Mouse (Mus musculus): ENCODE results near the gene Catspere2.
"Not testable (repeated sequence)": the region's sequence is repeated elsewhere in the genome, so short reads cannot be mapped to it uniquely, and the experiment has no call there.

The Catspere2 gene

DNA sequence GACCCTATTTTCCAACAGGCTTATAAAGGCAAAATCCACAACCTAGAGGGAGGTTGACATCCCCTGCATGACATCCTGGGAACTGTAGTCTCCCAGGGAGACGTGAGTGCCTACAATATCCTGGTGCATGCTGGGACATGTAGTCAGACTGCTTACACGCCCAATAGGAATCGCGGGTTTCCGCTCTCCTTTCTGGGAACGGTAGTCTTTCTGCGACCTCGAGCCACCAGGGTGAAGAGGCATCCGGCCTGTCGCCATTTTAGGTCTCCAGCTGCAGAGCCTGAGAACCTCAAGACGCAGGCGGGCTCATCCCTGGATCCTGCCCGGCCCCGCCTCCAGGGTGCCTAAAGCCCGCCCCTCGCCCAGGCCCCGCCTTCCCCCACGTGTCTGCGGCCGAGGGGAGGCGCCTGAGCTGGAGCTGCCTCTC is at the start of gene Catspere2:
Gene Catspere2 (plus strand): TSS at position 400 of the 427 bp plus-strand sequence.
- peak; percentile 100 for DNase-seq

DNA sequence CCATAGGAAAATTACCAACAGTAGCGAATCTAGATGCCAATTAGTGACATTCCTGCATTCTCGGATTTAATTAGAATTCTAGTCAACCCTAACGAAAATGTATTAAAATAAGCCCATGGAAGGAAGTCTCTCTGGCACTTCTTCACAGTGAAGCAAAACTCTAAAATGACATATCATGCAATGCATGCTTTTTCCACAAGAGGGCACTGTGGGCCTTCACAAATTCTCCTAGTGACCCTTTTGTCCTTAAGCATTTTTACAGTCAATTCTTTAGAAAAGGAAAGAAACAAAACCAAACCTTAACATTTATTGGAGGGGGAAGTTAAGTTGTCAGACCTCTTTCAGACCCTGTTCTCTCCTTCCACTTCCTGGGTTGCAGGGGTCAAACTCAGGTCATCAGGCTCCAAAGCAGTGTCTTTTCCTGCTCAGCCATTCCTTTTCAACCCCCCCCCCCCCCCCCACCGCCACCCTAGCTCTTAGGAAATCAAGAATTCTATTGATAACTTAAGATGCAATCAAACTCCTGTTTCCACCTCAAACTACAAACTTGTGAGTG is 42.7 kb upstream of the Catspere2 start:
- not testable (repeated sequence) for DNase-seq

DNA sequence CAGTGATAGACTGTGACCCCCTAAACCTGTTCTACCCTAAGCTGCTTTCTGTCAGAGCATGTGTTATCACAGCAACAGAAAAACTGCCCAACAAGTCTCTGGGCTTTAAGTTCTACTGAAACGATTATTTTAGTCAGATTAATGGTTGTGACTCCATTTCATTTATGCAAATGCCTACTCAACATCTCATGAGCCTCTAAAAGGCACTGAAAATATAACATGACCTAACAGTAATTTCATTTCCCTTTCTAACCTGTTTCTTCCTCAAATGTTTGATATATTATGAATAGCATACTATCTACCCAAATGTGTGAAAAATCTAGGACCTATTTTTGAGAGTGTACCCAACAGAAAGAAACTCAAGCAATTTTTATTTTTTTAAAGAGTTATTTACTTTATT is 1.9 kb upstream of the Catspere2 start:
- DNase-seq, result no peak

DNA sequence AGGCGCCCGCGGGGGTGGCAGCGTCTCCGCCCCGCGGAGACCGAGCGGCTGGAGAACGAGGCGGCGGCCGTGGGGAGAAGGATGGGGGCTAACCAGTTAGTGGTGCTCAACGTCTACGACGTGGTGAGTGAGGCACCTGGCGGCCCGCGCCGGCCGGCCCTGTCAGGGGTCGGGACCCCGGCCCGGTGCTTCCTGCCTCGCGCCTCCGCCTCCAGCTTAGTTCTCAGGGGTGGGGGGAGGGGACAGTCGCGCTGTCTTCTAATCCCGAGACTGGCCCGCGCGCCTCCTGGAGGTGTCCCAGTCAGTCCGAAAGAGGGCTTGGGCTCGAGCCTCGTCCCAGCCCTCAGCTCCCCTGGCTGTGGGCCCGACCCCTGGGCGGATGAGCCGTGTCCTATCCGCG is 359 bp downstream of the Catspere2 start:
- DNase-seq, result not testable (repeated sequence)

DNA sequence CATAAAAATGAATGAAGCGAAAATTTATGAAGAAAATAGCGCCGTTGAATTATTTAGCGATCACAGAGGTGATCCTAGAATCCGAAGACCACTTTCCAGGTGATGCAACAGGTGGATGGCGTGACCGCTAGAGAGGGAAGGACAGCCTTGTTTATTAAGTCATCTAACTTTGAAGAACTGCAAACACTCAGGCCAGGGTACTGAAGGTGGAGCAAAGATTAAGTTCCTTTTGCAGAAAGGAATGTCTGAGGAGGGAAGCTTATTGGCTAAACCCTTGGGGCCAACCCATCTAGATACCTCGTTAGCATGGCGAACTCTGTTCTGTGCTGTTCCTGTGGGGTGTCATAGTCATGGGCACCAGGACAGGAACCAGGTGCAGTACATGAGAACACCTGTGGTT is 983 bp downstream of the Catspere2 start:
- DNase-seq, result no peak

DNA sequence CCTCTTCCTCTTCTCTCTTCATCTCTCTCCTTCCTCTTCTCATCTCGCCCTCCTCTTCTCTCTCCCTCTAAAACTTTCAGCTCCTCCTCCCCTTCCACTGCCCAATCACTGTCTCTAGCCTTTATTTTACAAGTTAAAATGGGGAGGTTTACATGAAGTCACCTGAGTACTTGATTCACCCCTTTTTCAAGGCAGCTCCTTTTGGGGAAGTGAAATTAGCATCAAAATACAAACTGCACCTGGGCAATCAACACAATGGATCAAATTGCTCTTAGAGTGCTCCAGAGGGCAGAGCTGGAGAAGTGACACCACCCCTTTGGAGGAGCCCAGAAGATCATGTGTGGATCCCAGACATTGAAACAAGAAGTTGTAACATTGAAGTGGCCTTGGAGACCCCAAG is 4.3 kb downstream of the Catspere2 start:
- not testable (repeated sequence) for DNase-seq

DNA sequence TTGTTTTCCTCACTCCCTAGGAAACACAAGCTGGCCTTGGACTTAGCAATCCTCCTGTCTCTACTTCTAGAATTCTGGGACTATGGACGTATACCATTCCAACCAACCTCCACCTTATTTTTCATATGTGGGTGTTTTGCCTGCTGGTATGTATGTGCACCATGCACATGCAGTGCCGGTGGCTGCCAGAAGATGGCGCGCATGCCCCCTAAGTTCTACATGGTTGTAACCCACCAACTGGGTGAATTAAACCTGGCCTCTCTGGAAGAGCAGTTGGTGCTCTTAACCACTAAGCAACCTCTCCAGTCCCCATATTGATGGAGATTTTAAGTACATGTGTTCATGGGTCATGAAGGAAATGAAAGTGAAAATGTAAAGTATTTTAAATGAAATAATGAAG is 89.6 kb downstream of the Catspere2 start:
- DNase-seq, result peak; percentile 30

DNA sequence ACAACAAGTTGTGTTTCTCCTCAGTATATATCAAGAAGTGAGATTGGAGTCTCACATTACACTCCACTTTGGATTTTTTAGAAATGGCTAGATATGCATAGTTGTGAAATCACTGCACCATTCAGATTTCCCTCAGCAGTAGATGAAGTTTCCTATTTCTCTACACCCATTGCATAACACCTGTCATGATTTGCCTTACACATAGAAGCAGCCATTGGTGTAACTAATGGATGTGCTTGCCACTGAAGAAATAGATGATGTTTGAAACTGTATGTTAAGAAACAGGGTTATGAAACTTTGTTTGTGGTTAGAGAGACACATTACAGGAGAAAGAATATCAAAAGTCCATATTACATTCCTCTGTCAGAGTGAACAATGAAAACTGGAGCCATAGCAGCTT is 114.6 kb downstream of the Catspere2 start:
- not testable (repeated sequence) for DNase-seq

DNA sequence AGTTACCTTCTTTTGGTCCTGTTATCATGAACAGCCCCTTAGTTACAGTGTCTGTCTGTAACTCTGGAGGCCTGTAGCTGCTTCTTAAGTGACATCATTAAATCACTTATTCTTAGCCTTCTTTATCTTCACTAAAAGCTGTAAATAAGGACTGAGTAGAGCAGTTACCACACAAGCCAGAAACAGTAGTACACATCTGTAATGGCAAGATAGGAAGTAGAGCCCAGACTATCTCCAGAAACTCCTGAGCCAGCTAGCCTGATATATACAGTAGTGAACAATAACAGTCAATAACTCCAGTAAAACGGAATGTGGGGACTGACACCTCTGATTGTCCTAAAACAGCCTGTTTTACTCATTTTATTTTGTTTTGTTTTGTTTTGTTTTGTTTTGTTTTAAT is 125.3 kb downstream of the Catspere2 start:
- not testable (repeated sequence) for DNase-seq

DNA sequence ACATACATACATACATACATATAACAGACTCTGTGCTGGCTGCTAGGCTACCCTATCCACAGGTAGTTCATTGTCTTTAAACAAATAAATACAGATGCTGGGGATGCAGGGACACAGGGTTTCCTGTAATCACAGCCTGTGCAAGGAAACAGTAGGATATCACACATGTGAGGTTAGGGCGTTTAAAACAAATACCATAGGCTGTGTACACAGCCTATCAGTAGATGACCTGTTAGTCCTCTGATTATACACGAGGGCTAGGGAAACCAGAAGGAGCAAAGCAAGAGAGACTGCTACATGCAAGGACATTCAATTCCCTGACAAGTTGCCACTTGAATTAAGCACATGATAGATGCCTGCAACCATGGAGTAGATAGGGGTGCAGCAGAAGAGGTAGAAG is 139.0 kb downstream of the Catspere2 start:
- not testable (repeated sequence) for DNase-seq

DNA sequence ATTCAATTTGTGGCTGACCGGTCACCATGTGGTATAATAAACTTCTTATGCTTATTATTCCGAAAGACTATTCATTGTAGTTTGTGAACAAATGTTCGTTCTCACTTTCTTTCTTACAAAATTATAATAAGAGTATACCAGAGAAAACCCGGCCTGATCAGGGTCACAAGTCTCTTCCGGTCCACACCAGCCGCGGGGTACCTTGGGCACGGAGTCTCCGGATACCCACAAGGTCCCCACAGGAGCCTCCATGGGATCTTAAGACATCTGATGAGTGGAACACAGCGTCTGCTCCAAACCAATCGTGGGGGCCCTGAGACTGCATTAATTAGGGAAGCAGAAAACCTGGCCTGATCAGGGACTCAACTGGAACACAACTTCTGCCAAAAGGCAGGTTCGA is 151.1 kb downstream of the Catspere2 start:
- DNase-seq, result no peak

DNA sequence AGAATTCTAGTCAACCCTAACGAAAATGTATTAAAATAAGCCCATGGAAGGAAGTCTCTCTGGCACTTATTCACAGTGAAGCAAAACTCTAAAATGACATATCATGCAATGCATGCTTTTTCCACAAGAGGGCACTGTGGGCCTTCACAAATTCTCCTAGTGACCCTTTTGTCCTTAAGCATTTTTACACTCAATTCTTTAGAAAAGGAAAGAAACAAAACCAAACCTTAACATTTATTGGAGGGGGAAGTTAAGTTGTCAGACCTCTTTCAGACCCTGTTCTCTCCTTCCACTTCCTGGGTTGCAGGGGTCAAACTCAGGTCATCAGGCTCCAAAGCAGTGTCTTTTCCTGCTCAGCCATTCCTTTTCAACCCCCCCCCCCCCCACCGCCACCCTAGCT is 163.3 kb downstream of the Catspere2 start:
- peak; percentile 37 for DNase-seq

DNA sequence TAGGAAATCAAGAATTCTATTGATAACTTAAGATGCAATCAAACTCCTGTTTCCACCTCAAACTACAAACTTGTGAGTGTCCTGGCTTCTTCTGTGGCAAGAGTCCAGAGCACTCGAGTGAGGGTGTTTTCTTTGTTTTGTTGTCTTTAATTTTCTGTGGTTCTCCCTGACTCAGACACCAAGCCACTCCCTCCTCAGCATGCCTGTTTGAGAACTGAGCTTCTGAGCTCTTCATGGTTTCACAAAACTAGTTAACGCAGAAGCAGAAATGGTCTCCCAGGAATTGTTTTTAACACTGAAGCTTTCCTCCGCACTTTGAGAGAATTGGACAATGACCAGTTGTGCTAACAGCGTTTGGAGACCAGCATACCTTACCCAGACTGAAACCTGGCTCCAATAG is 163.7 kb downstream of the Catspere2 start:
- DNase-seq, result not testable (repeated sequence)

DNA sequence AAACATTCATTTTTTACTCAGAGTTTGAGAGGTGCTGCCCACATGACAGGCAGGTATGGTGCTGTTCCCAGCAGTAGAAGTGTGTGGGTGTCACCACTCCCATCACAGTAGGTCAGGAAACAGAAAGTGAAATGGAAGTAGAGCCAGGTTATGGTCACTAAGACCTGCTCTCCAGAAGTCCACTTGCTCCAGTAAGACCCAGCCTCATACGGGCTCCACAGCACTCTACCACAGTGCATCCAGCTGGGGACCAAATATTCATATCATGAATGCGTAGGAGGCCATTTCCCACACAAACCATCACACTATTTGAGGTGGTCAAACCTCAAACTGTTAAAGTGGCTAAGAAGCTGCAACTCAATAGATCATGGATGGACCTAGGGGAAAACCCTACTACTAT is 199.0 kb downstream of the Catspere2 start:
- DNase-seq, result no peak

DNA sequence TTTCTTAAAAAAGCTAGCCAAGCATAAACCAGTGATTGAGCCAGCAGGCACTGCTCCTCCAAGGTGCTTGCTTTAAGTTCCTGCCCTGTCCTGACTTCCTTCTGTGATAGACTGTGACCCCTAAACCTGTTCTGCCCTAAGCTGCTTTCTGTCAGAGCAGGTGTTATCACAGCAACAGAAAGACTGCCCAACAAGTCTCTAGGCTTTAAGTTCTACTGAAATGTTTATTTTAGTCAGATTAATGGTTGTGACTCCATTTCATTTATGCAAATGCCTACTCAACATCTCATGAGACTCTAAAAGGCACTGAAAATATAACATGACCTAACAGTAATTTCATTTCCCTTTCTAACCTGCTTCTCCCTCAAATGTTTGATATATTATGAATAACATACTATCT is 202.4 kb downstream of the Catspere2 start:
- DNase-seq, result no peak

DNA sequence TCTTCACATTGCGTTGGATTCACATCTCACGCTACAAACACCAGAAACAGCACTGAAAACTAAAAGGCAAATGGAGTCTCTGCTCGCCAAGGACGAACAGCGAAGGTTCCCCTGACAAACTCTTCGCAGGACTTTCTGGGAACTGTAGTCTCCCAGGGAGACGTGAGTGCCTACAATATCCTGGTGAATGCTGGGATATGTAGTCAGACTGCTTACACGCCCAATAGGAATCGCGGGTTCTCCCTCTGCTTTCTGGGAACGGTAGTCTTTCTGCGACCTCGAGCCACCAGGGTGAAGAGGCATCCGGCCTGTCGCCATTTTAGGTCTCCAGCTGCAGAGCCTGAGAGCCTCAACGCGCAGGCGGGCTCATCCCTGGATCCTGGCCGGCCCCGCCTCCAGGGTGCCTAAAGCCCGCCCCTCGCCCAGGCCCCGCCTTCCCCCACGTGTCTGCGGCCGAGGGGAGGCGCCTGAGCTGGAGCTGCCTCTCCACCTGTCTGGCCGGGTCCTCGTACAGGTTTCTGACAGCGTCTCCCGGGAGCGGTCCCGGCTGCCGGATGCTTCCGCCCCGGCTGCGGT is 204.1 kb downstream of the Catspere2 start, which contains the start of gene Desi2:
Gene Desi2 (plus strand): TSS at position 202 of the 576 bp plus-strand sequence.
- peak; percentile 96 for DNase-seq

DNA sequence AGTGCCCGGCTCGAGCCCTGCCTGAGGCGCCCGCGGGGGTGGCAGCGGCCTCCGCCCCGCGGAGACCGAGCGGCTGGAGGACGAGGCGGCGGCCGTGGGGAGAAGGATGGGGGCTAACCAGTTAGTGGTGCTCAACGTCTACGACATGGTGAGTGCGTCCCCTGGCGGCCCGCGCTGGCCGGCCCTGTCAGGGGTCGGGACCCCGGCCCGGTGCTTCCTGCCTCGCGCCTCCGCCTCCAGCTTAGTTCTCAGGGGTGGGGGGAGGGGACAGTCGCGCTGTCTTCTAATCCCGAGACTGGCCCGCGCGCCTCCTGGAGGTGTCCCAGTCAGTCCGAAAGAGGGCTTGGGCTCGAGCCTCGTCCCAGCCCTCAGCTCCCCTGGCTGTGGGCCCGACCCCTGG is 204.6 kb downstream of the Catspere2 start:
- DNase-seq, result peak; percentile 88

DNA sequence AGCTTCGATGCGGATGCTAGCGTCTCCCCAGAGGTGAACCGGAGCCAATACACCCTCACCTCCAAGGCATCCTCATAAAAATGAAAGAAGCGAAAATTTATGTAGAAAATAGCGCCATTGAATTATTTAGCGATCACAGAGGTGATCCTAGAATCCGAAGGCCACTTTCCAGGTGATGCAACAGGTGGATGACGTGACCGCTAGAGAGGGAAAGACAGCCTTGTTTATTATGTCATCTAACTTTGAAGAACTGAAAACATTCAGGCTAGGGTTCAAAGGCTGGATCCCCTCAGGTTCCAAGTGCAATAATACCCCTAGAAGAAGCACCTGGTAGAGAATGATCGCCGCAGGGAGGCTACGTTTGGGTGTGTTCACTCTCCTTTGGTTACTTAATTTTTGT is 205.2 kb downstream of the Catspere2 start:
- DNase-seq, result peak; percentile 19

DNA sequence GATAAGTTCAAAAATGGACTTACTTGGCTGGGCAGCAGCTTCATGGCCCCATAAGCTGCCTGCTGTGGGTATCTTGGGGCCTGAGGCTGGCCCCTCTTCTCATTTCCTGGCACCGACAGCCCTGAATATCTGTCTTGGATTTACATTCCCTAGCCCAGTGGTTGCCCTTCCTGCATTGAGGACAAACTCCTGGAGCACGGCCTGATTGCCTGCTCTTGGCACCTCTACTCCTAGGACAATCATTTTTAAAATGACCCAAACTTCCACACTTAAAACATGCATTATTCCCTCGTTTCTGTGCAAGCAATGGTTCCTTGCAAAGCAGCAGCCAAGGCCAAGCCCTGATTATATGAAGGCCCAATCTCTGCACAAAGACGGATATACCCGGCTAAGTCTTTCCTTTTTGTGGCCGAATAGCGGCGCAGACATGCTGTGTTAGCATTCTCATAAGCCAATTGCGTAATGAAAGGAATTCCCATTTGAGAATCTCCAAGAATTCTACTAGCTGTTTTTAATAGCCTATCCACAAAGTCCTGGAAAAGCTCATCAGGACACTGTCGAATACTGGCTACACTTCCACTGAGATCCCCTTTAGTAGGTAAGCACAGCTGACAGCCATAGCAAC is 222.6 kb downstream of the Catspere2 start:
- DNase-seq, result no peak

DNA sequence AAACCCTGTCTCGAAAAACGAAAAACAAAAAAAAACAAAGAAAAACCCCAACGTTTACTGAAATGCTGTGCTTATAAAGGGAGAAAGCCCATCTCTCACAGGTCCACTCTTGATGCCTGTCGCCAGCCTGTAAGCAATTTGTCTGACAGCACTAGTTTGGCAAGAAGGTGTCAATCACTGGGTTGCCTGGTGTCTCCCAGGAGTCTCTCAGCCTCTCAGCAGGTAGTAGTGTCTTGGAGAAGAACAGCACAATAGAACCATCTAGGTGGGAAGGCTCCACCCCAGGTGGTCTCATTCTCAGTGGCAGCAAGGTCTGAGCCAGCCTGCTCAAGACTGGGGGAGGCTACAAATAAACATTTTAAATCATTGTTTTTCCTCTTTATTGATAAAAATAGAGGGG is 224.6 kb downstream of the Catspere2 start:
- not testable (repeated sequence) for DNase-seq

DNA sequence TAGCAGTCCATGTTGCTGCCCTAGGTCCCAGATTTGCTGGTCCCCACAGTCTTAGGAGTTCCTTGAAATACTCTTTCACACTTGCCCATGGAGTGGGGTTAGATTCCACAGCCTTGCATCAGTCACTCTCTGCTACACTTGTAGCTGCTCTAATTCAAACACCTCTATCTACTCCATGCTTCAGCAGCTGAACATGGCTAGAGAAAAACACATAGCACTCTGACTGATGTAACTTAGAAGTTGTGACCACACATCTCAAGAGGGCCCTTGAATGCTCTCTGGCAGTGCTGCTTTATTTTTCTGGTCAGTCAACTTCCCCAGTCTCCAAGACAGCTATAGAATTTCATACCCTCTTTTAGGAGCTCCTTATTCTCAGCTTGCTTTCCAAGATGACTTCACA is 226.7 kb downstream of the Catspere2 start:
- DNase-seq, result no peak

DNA sequence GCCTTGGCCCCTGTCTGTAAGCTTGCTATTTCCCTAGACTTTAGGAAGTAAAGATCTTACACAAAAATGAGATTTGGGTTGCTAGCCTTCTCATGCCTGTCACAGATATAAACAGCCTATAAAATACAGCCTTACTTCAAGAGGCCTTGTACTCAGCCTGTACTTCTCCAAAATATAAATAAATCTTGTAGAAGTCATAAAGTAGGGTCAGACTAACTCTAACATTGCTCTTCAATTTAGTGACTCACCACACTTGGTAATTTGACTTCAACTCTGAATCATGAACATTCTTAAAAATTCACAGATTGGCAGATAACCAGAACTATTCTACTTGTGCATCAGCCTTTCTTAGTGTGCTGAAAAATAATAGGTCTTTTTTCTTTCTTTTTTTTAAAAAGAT is 233.9 kb downstream of the Catspere2 start:
- no peak for DNase-seq

DNA sequence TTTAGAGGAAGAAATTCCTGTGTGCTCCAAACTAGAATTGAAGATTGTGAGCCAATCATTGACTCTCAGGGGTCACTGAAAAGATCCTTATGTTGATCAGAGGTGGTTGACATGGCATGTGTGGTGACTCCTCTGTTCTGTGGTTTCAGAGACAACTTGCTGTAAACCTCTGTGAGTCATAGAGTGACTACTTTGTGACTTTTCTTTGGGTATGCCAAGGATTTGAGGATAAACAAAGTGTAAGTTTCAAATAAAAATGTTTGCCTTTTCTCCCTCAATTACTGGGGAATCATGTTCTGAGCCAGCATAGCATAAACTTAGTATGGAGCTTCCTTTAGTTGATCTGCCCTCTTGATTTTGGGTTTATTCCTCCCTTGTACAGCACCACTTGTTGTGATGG is 235.1 kb downstream of the Catspere2 start:
- DNase-seq, result no peak
